In genomic region chr6:37440491-37441250, GRCm38 (mm10) we compare ENCODE assay signal across 8 mouse cellular contexts. TPM values are rescaled to one million over a fixed set of nuclear protein-coding genes. Genes with fewer than 3 reads are reported as not detected.
A peak's percentile ranks its signal among the peaks of the same experiment; 100 is the strongest.
DNase-seq lines count a peak whose midpoint lies in the region; ATAC-seq lines count a peak whose summit lies in the region.

No protein-coding gene starts in this region.

- H3K4me2 ChIP-seq in heart, embryonic 12.5 days, result peak overlapping the region; percentile 82
- H3K4me2 ChIP-seq in midbrain, embryonic 13.5 days (replicated peaks), result peak overlapping the region; percentile 94

- peaks cover 13% of the 10 kb centered on the region for H3K36me3 ChIP-seq in heart, embryonic 12.5 days
- H3K36me3 ChIP-seq in midbrain, embryonic 13.5 days, result no peaks in the 10 kb centered on the region

- H3K4me3 ChIP-seq in heart, embryonic 12.5 days, result peak overlapping the region; percentile 95
- peak overlapping the region; percentile 78 for H3K4me3 ChIP-seq in midbrain, embryonic 13.5 days (replicated peaks)

- H3K4me1 ChIP-seq in heart, embryonic 12.5 days (replicated peaks), result peaks cover 44% of the 10 kb centered on the region
- peaks cover 25% of the 10 kb centered on the region for H3K4me1 ChIP-seq in midbrain, embryonic 13.5 days (replicated peaks)

- peak overlapping the region; percentile 95 for H3K9ac ChIP-seq in heart, embryonic 12.5 days
- peak overlapping the region; percentile 69 for H3K9ac ChIP-seq in midbrain, embryonic 13.5 days (replicated peaks)

- WGBS in heart, embryonic 12.5 days, result 3% methylated on average over 12 of the region's 12 CpGs
- 12% methylated on average over 12 of the region's 12 CpGs for WGBS in midbrain, embryonic 13.5 days

- no peaks in the 10 kb centered on the region for H3K27me3 ChIP-seq in heart, embryonic 12.5 days (replicated peaks)
- H3K27me3 ChIP-seq in midbrain, embryonic 13.5 days, result peaks cover 6% of the 10 kb centered on the region

- no peak for ATAC-seq in heart, embryonic 12.5 days (ENCODE audit: insufficient number of reproducible peaks, low FRiP score)
- no peak for ATAC-seq in midbrain, embryonic 13.5 days

- H3K27ac ChIP-seq in heart, embryonic 12.5 days (ENCODE audit: poor library complexity, severe bottlenecking), result peak overlapping the region; percentile 93
- no peak overlapping the region for H3K27ac ChIP-seq in midbrain, embryonic 13.5 days

- DNase-seq in cerebellum, adult 11-12 months, result peak; percentile 14
- DNase-seq in cerebellum, postnatal 14 days, result no peak
- peak; percentile 10 for DNase-seq in c-Kit-positive CD71-positive TER-119-positive erythroid progenitor cells, embryonic 14.5 days (ENCODE audit: low spot score)
- peak; percentile 58 for DNase-seq in kidney, postnatal 14 days
- no peak for DNase-seq in right cerebral cortex, postnatal 36 days (ENCODE audit: low spot score in 2 of 2)
- no peak for DNase-seq in testis, postnatal 14 days (ENCODE audit: low spot score)

- no peaks in the 10 kb centered on the region for H3K9me3 ChIP-seq in heart, embryonic 12.5 days (replicated peaks)
- H3K9me3 ChIP-seq in midbrain, embryonic 13.5 days, result no peaks in the 10 kb centered on the region

RNA-seq across cellular contexts. Expression of gene Creb3l2, which starts 1.3 kb away (rescaled TPM):
- polyA plus RNA-seq in heart, embryonic 12.5 days (2016; fragmentation: Nextera tagmentation; extraction: Ambion mirVana), result 49.4 and 52.2 TPM in 2 replicates
- 2.6 and 3.3 TPM in 2 replicates for polyA plus RNA-seq in midbrain, embryonic 13.5 days (2015; fragmentation: Nextera tagmentation; extraction: Ambion mirVana)

Comparison
In these comparisons a context has a peak if more than half of its experiments do, and no peak if none do; other contexts are left out.
1. DNase-seq: peak in cerebellum, adult 11-12 months (single experiment), c-Kit-positive CD71-positive TER-119-positive erythroid progenitor cells, embryonic 14.5 days (single experiment) and kidney, postnatal 14 days (single experiment); none in cerebellum, postnatal 14 days (0 of 2), right cerebral cortex, postnatal 36 days (0 of 2) and testis, postnatal 14 days (single experiment).
2. RNA of gene Creb3l2, which starts 1.3 kb away (polyA plus RNA-seq): 49.4 to 52.2 TPM in heart, embryonic 12.5 days; 2.6 to 3.3 TPM in midbrain, embryonic 13.5 days; every median in the first group is over 10 times any median in the second.